Mouse (Mus musculus): ENCODE data around the gene Zbtb11. TPM values are rescaled to one million over a fixed set of nuclear protein-coding genes. Genes with fewer than 3 reads are reported as not detected.
"Not testable (repeated sequence)": the region's sequence is repeated elsewhere in the genome, so short reads cannot be mapped to it uniquely, and the experiment has no call there.

The Zbtb11 gene
- polyA plus RNA-seq, 1 experiment from 2014 or later = 15.9 TPM

DNA sequence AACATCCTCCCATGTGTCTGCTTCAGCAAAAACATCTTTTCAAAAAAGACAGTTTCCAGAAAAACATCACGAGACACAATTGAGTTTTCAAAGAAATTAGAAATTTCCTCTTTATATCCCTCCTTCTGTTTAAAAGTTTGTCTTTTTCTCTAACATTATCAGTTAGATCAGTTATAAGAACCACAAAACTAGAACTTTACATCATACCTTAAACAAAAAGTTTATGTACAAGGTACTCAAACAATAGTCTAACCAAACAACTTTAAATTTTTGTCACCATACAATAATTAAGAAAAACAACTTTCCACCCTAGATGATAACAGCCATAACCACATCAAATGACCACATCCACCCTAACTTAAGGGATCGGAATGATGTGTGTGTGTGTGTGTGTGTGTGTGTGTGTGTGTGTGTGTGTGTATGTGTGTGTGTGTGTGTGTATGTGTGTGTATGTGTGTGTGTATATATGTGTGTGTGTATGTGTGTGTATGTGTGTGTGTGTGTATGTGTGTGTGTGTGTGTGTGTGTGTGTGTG is 25.7 kb upstream of the Zbtb11 start:
- 84% methylated on average over 2 of the region's 2 CpGs for WGBS

DNA sequence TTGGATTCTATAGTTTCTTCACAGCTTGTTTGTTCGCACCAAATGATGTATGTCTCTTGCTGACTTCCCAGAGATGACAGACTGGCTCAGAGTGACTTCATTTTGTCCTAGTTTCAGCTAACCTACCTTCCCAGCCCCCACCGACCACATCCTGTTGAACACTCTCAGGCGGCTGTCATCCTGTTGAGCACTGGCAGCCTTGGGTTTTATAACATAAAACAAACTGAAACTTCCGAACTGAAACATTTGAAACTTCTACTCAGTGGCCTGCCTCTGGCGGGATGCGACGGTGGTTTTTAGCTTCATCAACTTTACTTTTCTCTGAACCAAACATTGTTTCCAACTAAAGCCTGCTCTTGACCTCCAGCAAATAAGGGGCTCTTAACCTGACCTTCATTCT is 24.7 kb upstream of the Zbtb11 start:
- Histone ChIP-seq H3K27ac (ENCODE audit: low read depth, low read length) (no peak overlapping the region), H3K36me3 (ENCODE audit: control insufficient read depth, insufficient read depth, low read length) (no peaks in the 10 kb centered on the region), H3K27me3 (ENCODE audit: control insufficient read depth, insufficient read depth, low read length) (no peaks in the 10 kb centered on the region), H3K4me3 (ENCODE audit: low read depth, low read length) (no peak overlapping the region), H3K4me1 (ENCODE audit: control insufficient read depth, insufficient read depth, low read length) (no peaks in the 10 kb centered on the region), H3K9ac (ENCODE audit: low read length) (no peak overlapping the region), H3K9me3 (ENCODE audit: control insufficient read depth, low read length) (no peaks in the 10 kb centered on the region), H3K4me2 (no peak overlapping the region)
- ATAC-seq (ENCODE audit: low FRiP score) = no peak
- WGBS = 80% methylated on average over 7 of the region's 7 CpGs
- peak; percentile 54 for DNase-seq (ENCODE audit: low spot score, missing footprints)

More for the DNA sequence above, 25.7 kb upstream of the Zbtb11 start:
- H3K4me3 ChIP-seq (ENCODE audit: low read depth, low read length); H3K9ac ChIP-seq (ENCODE audit: low read length); H3K9me3 ChIP-seq (ENCODE audit: control insufficient read depth, low read length); H3K27ac ChIP-seq (ENCODE audit: low read depth, low read length); H3K27me3 ChIP-seq (ENCODE audit: control insufficient read depth, insufficient read depth, low read length); H3K4me1 ChIP-seq (ENCODE audit: control insufficient read depth, insufficient read depth, low read length); ATAC-seq (ENCODE audit: low FRiP score); H3K36me3 ChIP-seq (ENCODE audit: control insufficient read depth, insufficient read depth, low read length); H3K4me2 ChIP-seq: not testable (repeated sequence)
- DNase-seq (ENCODE audit: low spot score, missing footprints) = peak; percentile 26

DNA sequence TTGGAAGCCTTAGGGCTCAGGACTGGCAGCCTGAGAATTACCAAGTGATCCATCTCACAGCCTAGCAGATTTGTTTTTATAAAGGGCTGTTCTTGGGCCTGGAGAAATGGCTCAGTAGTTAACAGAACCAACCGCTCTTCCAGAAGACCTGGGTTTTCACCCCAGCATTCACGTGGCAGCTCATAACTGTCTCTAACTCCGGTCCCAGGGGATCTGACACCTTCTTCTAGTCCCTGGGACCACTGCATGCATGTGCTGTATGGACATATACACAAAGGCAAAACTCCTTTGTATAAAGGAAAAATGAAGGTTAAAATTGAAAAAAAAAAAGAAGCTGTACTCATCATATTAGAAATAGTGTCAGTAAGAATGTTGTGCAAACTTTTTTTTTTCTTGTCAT is 23.2 kb upstream of the Zbtb11 start:
- 59% methylated on average over 3 of the region's 3 CpGs for WGBS
- 0 out of 2 replicates have a peak, but pooled peaks have one; percentile 24 for ATAC-seq (ENCODE audit: low FRiP score)

DNA sequence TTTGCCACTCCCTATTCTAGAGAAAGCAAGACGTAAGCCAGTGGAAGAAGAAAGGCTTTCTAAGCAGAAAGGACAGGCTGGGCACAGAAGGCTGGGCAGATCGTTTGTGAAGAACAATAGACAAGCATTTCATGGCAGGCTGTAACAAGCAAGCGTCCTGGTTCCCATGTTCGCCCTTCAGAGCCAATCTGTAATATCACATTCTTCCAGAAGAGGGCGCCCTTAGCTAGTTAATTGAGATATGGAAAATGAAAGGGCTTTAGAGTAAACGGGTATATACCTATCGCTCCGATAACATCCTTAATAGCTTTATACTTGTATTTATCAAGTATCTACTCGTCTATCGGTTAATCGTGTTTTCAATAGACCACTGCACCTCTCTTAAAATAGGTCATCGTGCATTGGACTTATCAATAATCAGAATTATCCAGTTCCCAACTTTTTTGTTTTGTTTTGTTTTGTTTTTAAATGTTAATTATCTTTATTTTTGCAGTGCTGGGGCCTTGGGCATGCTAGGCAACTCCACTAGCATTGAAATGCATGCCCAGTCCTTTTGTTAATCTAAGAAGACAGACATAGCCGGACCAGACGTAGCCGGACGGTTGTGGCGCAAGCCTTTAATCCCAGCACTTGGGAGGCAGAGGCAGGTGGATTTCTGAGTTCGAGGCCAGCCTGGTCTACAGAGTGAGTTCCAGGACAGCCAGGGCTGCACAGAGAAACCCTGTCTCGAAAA is 22.6 kb upstream of the Zbtb11 start:
- ATAC-seq (ENCODE audit: low FRiP score) = peak; percentile 63
- H3K4me1 ChIP-seq (ENCODE audit: control insufficient read depth, insufficient read depth, low read length) = no peaks in the 10 kb centered on the region
- WGBS = 48% methylated on average over 19 of the region's 19 CpGs

More for the DNA sequence above, 23.2 kb upstream of the Zbtb11 start:
- DNase-seq (ENCODE audit: low spot score, missing footprints) = peak; percentile 82
- Histone ChIP-seq H3K9me3 (ENCODE audit: control insufficient read depth, low read length) (no peaks in the 10 kb centered on the region), H3K4me3 (ENCODE audit: low read depth, low read length) (no peak overlapping the region), H3K27me3 (ENCODE audit: control insufficient read depth, insufficient read depth, low read length) (no peaks in the 10 kb centered on the region), H3K4me1 (ENCODE audit: control insufficient read depth, insufficient read depth, low read length) (no peaks in the 10 kb centered on the region), H3K9ac (ENCODE audit: low read length) (no peak overlapping the region), H3K4me2 (no peak overlapping the region), H3K36me3 (ENCODE audit: control insufficient read depth, insufficient read depth, low read length) (no peaks in the 10 kb centered on the region), H3K27ac (ENCODE audit: low read depth, low read length) (no peak overlapping the region)

GRCm38 (mm10) chr16:55951679-55952327 is 21.9 kb upstream of the Zbtb11 start:
- no peak overlapping the region for H3K9ac ChIP-seq (ENCODE audit: low read length)
- H3K9me3 ChIP-seq (ENCODE audit: control insufficient read depth, low read length) = no peaks in the 10 kb centered on the region
- H3K4me3 ChIP-seq (ENCODE audit: low read depth, low read length) = no peak overlapping the region
- no peaks in the 10 kb centered on the region for H3K27me3 ChIP-seq (ENCODE audit: control insufficient read depth, insufficient read depth, low read length)
- H3K36me3 ChIP-seq (ENCODE audit: control insufficient read depth, insufficient read depth, low read length) = no peaks in the 10 kb centered on the region
- no peaks in the 10 kb centered on the region for H3K4me1 ChIP-seq (ENCODE audit: control insufficient read depth, insufficient read depth, low read length)
- 83% methylated on average over 7 of the region's 7 CpGs for WGBS
- no peak overlapping the region for H3K4me2 ChIP-seq
- H3K27ac ChIP-seq (ENCODE audit: low read depth, low read length) = no peak overlapping the region
- peak; percentile 12 for DNase-seq (ENCODE audit: low spot score, missing footprints)
- 0 out of 2 replicates have a peak, but pooled peaks have one; percentile 35 for ATAC-seq (ENCODE audit: low FRiP score)

More for the DNA sequence above, 22.6 kb upstream of the Zbtb11 start:
- no peak overlapping the region for H3K27ac ChIP-seq (ENCODE audit: low read depth, low read length)
- no peak overlapping the region for H3K4me3 ChIP-seq (ENCODE audit: low read depth, low read length)
- H3K9ac ChIP-seq (ENCODE audit: low read length) = no peak overlapping the region
- DNase-seq (ENCODE audit: low spot score, missing footprints) = peak; percentile 99
- H3K9me3 ChIP-seq (ENCODE audit: control insufficient read depth, low read length) = no peaks in the 10 kb centered on the region
- H3K36me3 ChIP-seq (ENCODE audit: control insufficient read depth, insufficient read depth, low read length) = no peaks in the 10 kb centered on the region
- no peak overlapping the region for H3K4me2 ChIP-seq
- no peaks in the 10 kb centered on the region for H3K27me3 ChIP-seq (ENCODE audit: control insufficient read depth, insufficient read depth, low read length)

DNA sequence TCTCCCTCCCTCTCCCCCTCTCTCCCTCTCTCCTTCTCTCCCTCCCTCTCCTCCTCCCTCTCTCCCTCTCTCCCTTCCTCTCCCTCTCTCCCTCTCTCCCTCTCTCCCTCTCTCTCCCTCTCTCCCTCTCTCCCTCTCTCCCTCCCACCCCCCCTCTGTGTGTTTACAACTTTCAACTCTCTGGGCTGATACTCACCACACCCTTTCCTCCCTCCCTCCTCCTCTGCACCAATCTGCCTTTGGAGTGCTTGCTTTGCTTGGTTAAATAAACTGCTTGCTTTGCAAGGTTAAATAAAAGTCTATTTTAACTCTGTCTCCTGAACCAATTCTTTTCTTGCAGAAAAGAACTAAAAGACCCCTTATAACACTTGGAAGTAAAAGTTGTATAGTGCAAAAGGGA is 20.9 kb upstream of the Zbtb11 start:
- no peaks in the 10 kb centered on the region for H3K36me3 ChIP-seq (ENCODE audit: control insufficient read depth, insufficient read depth, low read length)
- peak; percentile 61 for DNase-seq (ENCODE audit: low spot score, missing footprints)
- H3K4me3 ChIP-seq (ENCODE audit: low read depth, low read length) = no peak overlapping the region

GRCm38 (mm10) chr16:55954196-55954595 is 19.5 kb upstream of the Zbtb11 start:
- H3K9me3 ChIP-seq (ENCODE audit: control insufficient read depth, low read length); ATAC-seq (ENCODE audit: low FRiP score); H3K4me2 ChIP-seq; H3K36me3 ChIP-seq (ENCODE audit: control insufficient read depth, insufficient read depth, low read length); H3K4me1 ChIP-seq (ENCODE audit: control insufficient read depth, insufficient read depth, low read length); H3K27ac ChIP-seq (ENCODE audit: low read depth, low read length); H3K9ac ChIP-seq (ENCODE audit: low read length); H3K27me3 ChIP-seq (ENCODE audit: control insufficient read depth, insufficient read depth, low read length); H3K4me3 ChIP-seq (ENCODE audit: low read depth, low read length): not testable (repeated sequence)
- DNase-seq (ENCODE audit: low spot score, missing footprints) = peak; percentile 6
- WGBS = 93% methylated on average over 9 of the region's 9 CpGs

More for the DNA sequence above, 20.9 kb upstream of the Zbtb11 start:
- H3K9ac ChIP-seq (ENCODE audit: low read length) = no peak overlapping the region
- H3K9me3 ChIP-seq (ENCODE audit: control insufficient read depth, low read length) = no peaks in the 10 kb centered on the region
- no peak overlapping the region for H3K4me2 ChIP-seq
- no peak for ATAC-seq (ENCODE audit: low FRiP score)
- H3K4me1 ChIP-seq (ENCODE audit: control insufficient read depth, insufficient read depth, low read length) = no peaks in the 10 kb centered on the region
- no peaks in the 10 kb centered on the region for H3K27me3 ChIP-seq (ENCODE audit: control insufficient read depth, insufficient read depth, low read length)
- H3K27ac ChIP-seq (ENCODE audit: low read depth, low read length) = no peak overlapping the region

DNA sequence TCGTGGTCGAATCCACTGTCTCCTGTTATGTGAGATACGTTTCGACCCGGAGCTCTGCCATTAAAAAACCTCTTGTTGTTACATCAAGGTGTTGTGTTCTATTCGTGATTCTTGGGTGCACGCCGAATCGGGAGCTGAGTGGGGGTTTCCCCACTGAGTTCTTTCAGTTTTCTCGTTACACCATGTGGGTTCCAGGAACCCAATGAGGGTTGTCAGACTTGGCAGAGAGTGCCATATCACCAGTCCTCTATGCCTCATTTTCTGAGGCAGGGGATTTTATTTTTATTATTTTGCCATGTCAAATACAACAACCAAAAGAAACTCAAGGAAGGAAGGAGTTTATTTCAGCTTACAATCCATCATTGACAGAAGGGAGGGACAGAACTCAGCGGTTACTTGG is 10.6 kb upstream of the Zbtb11 start:
- H3K9ac ChIP-seq (ENCODE audit: low read length); H3K4me3 ChIP-seq (ENCODE audit: low read depth, low read length); H3K36me3 ChIP-seq (ENCODE audit: control insufficient read depth, insufficient read depth, low read length); H3K27ac ChIP-seq (ENCODE audit: low read depth, low read length); ATAC-seq (ENCODE audit: low FRiP score); DNase-seq (ENCODE audit: low spot score, missing footprints); H3K4me1 ChIP-seq (ENCODE audit: control insufficient read depth, insufficient read depth, low read length); H3K27me3 ChIP-seq (ENCODE audit: control insufficient read depth, insufficient read depth, low read length); H3K4me2 ChIP-seq; H3K9me3 ChIP-seq (ENCODE audit: control insufficient read depth, low read length): not testable (repeated sequence)
- WGBS = 93% methylated on average over 6 of the region's 11 CpGs

Data from midbrain, embryonic 11.5 days (tissue).